Mouse (Mus musculus): ENCODE data around the gene Synpr.

GRCm38 (mm10) chr14:13578744-13579143 lies 294.2 kb downstream of the Synpr start:
- no peak for TF ChIP-seq CTCF (IDR thresholded peaks at IDR 0.05; ENCODE audit: low read depth, low read length)
- no peak for TF ChIP-seq POLR2A (IDR thresholded peaks at IDR 0.05; ENCODE audit: insufficient read depth, low read length)
- no peak for TF ChIP-seq EP300 (IDR thresholded peaks at IDR 0.05; ENCODE audit: insufficient read depth, low read depth, low read length)
